Mouse (Mus musculus) right cerebral cortex, adult 2 months (tissue): ENCODE data around the gene Gstcd.

Experiments
- DNase-seq, 2 experiments: peaks; one replicate each; pipeline ENCODE4 v3.0.0; 2021 to 2022; ENCODE audit warnings: low spot score in 2 of 2

Gene Gstcd

DNA sequence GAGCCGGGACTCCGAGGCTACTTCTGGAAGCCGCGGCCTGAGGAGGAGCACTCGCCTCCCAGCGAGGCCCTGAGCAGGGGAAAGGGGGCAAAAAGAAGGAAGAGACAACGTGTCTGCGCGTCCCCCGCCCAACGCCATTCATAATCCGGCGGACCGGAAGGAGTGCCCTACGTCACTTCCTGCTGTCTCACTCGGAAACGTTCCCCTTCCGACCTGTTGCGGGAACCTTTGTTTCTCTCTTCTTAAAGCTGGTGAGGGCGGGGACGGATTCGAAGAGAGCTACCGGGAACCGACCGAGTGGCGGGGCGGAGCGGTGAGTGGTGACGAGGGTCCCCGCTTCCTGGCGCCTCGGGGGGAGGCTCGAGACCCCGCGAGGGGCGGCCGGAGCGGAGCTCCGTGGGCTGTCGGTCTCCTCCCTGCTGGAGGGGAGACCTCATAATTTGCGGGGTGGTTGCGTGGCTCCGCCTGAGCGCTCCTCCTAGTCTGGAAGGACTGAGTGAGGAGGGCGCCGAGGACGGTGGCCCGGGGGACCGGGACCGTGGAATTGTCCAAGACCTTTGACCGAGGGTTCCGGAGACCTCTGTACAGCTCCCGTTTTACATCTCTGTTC is at the start of gene Gstcd, which contains the start of gene Ints12:
Gstcd (minus strand) TSS at position 370 of the 610 bp plus-strand sequence.
Ints12 (plus strand) TSS at position 177 of the 610 bp plus-strand sequence.
- peak; percentile 94 to 96 for DNase-seq

DNA sequence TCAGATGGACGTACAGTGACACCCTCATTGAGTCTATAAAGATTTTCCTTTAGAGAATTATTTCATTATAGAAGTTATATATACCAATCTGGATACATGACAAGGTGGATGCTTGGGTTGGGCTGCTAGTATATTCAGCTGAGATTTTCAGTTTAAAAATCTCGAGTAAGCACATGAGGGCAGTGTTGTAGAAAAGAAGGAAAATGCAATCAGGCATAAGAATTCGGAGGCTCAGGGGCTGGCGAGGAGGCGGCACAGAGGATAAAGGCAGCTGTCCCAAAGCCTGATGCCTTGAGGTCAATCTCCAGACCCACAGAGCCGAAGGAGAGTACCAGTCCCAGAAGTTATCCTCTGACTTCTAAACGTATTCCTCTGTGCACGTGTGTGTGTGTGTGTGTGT is 40.8 kb upstream of the Gstcd start:
- peak in 1 of 2 experiments; percentile 9 for DNase-seq

DNA sequence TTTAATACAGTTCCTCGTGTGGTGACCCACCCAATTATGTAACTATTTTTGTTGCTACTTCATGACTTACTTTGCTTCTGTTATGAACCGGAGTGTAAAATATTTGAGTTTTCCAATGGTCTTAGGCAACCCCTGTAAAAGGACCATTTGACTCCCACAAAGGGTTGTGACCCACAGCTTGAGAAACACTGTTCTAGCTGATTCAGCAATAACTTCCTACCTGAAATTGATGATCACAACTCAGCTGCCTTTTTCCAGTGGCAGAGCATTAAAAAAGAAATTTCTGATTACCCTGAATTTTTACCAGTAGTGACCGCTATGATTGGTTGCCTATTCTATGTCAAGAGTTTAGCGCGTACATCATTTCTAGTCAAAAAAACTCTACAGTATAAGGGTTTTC is 39.5 kb upstream of the Gstcd start:
- DNase-seq: no peak

DNA sequence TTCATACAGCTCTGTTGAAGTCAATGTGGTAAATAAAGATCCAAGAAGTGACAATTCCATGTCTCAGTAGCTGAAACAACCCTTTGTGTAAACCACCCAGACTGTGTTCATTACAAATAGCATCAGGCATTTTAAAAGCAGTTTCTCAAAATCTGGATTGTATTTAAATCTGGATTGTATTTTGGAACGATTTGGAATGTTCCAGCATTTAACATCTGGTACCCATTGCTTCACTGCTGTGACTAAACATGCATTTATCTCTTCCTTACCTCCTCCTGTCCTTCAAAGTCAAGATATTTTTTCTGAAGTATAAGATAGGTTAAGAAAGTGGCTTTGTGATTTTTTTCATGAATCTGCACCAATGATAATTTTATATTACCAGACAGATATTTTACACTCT is 21.4 kb upstream of the Gstcd start:
- DNase-seq: no peak

DNA sequence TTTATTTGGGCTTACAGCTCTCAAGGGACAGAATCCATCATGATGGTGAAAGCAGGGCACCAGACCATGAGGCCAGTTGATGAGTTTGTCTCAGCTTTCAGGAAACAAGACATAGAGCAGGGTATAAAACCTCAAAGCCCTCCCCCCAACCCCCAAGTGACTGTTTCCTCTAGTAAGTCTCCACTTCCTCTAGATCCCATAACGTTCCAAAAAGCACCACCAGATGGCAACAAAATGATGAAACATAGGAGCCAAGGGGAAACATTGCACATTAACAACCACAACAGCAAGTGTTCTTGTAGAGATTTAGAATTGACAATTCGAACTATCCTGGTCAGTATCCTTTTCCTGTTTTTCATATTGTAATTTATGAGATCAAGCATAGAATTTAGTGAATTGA is 19.9 kb upstream of the Gstcd start:
- DNase-seq: peak; percentile 31 to 58

DNA sequence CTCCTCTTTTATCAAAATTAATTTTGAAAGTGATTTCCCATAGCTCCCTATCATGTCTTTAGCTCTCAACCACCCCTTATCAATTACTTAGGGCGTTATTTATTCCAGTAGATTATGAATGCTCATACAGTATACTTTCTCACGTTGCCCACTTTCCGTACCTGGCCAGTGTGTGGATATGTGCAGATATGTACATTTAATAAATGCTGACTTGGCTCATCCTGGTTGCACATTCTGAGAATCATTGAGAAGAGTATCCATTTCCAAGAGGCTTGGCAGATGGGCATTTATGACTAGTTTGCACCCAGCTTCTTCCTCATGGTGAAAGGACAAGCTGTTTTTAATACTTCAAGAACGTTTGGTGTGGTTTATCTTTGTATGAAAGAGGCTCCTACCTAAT is 18.0 kb upstream of the Gstcd start:
- DNase-seq: no peak

DNA sequence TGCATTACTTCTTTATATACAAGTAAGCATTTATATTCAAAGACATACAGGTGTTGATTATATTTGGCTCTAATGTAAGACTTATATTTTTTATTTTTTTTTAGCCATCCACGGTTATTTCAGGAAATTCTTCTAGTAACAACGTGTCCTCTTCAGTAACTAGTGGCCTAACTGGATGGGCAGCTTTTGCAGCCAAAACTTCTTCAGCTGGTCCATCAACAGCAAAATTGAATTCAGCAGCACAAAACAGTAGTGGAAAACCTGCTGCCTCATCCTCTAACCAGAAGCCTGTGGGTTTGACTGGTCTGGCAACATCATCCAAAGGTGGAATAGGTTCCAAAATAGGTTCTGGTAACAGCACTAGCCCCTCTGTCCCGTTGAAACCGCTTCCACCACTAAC is 16.9 kb upstream of the Gstcd start:
- DNase-seq: no peak

DNA sequence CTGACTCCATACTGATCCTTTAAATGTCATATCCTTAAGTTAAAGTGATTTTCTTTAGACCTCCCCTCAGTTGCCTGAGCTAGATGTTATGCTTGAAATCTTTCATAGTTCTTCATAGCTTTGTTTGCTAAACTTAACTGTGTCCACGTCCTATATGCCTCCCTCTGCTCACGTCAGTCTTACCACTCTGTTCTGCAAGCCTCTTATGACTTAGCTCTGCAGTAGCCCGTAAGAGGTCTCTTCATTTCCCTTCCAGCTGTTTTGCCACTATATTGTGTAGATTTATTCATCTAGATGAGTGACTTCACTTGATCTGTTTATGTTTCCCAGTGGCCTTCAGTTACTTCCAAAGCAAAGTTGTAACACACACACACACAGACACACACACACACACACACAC is 12.6 kb upstream of the Gstcd start:
- no peak for DNase-seq

DNA sequence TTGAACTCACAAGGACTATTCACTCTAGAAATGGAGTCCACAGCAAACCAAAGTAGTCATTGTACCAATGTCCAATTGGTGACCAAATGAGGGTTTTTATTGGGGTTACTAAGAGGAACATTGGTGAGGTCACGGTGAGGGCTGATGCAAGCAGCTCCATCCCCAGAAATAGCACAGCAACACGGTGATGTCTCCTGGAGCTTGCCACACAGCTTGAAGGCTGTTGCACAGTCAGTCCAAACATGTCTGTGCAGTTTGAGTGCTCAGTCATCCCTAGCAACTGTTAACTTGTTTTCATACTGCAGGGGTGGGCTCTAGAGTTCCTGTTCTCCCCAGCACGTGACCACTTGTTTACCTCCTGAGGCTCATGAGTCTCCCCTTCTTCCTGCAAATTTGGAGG is 11.9 kb upstream of the Gstcd start:
- DNase-seq: no peak

DNA sequence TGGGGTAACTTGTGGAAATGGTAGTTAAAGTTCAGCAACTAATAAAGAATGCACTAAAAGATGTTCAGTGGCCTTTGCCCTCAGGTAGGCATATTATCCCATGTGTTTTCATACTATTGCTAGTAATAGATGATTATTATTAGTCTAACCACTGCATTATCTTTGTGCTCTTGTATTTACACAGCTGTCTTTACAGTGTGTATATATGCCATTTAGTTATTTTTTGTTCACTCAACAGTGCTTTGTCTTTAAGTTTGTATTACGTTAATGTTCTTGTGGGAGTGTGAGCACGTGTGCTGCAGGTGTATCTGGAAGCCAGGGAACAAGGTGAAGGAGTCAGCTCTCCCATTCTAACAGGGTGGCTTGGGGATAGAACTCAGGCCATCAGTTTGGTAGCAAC is 7.1 kb upstream of the Gstcd start:
- no peak for DNase-seq

DNA sequence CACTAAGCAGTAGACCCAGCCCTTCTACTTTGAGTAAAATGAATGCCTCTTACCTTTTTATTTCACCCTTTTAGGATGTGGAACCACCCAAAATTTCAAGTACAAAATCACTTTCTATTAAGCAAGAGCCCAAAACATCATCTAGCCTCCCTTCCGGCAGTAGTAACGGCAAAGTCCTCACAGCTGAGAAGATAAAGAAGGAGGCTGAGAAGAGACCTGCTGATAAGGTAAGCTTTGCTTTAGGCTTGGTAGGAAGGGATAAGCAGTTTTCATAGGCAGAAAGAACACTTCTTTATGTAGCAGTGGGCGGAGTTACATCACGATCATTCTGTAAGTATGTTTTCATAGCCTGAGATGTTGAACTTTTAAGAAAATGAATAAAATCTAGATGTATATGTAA is 6.5 kb upstream of the Gstcd start:
- DNase-seq: no peak

DNA sequence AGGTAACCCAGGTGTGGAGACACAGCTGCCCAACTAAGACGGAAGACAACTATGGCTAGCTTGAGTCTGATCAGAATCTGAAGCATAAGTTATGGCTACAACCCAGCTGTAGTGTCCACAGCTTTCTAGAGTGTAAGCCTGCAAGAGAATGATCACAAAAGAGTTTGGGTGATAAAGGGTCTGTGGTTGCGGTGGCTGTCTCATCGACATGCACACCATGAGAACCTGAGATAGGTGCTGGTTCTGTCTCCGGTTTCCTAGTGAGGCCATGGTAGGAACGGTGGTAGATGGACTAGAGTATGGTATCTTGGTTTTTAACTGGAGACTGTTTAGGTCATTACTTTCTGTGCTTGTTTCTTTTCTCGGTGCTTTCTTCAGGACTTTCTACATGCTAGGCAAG is 6.1 kb upstream of the Gstcd start:
- DNase-seq: no peak

DNA sequence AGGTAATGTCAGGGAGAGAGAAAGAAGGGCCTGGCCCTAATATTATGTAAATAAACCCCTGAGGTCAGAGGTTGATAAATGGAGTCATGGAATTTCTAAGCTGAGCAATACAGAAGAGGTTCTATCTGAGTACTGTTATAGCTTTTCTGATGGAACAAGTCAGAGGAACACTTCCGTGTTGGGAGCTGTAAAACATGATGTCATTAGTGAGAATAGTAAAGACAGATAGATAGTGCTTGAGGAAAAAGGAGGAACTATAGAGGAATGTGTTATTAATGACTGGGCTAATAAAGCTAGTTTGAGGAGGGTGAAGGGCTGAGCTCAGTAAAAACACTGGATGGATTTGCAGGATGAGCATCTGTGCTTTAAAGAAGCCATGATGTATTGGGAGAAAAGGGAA is 2.5 kb upstream of the Gstcd start:
- DNase-seq: no peak

DNA sequence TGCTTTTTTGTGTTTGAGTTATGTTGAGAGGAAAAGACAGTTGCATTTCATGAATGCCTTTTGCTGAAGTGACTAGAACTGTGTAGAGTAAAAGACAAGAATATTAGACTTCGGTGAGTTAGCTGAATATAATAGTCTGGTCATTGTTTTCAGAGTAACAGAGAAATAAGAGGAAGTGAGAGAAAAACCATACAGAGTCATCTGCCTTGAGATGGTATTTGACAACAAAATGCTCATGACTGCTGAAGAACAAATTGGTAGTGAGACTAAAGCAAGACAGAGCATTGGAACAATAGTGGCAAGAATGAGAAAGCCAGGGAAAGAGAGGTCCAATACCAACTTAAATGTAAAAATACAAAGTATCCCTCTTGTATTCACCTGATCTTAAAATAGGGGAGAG is 1.1 kb upstream of the Gstcd start:
- DNase-seq: no peak

DNA sequence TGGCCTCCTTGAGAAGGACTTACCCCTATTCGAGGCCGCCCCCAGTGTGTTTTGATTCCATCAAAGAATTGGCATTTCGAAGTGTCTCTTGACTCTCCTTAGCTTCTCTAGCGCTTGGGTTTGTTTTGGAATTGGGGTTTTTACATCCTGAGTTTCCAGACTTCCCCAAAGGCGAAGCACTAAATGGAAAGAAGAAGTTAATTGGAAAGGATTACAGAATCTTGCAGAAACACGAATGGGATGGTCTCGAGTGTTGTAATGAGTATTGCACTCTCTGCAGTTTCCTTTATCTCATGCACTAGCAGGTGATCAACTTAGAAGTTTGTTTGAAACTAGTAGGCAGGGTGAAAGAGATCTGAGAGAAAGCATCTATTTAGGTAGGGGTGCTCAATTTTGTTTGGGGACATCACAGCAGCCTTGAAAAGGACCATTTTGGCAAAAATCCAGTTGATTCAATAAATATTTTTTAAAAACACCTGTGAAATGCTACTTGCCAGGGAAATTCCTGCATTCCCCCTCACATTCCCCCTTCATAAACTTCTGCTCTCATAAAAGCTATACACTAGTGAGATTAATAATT is 531 bp upstream of the Gstcd start:
- DNase-seq: no peak

DNA sequence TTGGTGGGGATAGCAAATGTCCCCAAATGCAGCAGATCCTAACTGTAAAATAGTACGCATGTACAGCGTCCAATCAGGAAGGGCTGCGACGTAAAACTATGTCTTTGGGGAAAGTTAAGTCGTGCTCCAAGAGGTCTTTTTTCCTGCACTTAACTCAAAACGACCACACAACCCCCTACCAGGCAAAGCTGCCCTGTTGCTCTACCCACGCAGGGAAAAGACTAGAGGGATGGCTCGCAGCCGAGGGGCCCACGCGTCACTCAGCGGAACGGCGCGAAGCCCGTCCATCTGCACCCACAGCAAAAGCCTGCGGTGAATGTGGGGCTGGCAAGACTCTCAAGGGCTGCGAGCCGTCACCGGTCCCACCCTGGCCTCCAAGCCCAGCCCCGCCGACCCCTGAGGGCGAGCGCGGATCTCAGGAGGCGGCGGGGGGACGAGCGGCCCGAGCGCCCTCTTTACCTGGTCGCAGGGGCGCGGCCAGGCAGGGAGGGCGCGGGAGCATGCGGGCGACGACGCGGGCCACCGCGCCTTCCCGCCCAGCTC is 641 bp downstream of the Gstcd start:
- peak; percentile 72 to 73 for DNase-seq

DNA sequence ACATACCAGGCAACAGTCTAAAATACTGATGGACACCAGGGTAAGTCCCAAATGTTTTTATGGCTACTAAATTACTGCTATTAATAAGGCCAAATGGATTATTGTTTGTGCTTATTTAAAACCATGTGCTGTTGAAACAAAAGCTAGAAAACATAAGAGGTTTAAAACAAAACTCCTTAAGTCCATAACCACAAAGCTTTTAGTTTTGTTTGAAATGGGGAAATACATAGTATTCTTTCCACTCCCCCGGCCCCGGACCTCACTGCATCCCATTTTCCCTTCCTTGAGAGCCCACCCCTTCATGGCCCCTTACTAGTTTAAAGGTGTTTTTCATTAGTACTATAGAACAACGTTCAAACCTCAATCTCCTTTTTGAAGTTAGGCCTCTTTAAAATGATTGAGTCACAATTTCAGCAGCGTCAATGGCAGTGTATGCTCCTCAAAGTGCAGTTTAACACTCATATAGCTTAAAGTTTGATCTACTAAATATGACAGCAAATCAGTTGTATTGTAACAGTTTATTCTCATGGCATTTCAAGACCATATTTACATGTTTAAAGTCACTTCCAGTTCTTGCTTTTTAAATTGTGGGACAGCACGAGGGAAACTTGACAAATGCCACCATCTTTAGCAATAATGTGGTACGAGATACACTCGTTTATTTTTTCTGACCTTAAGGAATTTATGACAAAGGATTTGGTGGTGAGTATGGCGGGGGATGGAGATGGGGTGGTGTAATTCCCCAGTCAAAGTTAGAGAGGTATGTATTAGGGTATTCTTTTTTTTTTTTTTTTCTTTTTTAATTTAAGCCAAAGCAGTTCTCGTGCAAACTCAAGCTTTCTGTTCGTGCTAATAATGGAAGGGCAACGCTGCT is 1.3 kb downstream of the Gstcd start:
- no peak for DNase-seq

DNA sequence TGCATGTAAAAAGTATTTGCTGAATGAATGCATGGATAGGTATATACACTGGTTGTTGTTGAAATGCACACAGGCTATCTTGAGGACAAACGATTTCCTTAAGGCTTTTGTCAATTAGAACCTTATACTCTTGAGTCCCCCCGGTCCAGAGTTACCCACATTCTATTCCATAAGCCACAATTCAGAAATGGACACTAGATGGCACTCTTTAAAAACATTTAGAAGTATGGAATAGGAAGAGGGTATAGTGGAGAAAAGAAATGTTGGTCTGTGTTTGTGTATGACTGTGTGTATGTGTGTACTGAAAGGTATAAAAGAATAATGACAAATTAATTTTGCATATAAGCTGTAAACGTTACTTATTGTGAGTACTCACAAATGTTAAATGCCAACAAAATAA is 6.0 kb downstream of the Gstcd start:
- no peak for DNase-seq

DNA sequence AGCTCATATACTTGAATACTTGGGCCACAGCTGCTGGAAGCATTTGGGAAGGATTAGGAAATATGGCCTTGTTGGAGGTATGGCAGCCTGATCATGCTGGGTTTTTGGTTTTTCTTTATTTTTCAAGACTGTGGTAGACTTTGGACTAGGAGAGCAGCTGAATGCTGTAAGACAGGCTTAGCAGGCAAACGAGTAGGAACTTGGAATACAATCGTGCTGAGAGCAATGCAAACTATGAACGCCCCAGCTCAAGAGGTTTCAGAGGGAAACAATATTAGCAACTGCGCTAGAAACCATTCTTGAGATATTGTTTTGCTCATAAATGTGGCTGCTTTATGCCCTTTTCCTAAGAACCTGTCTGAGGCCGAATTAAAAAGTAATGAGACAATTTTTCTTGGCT is 9.1 kb downstream of the Gstcd start:
- no peak for DNase-seq

DNA sequence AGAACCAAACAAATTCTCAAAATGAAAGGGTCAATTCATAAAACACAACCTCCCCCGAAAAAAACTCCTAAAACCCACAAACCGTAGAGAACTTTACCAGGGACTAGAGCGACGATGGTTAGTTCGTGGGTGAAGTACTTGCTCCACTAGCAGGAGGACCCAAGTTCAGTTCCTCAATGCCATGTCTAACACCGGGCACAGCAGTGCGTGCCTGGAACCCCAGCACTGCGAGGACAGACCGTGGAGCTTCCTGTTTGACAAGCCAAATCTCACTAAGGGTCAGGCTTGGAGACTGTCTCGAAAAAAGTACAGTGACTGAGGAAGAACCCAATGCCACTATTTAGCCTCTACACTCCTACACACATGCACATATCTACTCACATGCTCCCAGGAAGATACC is 16.3 kb downstream of the Gstcd start:
- no peak for DNase-seq

DNA sequence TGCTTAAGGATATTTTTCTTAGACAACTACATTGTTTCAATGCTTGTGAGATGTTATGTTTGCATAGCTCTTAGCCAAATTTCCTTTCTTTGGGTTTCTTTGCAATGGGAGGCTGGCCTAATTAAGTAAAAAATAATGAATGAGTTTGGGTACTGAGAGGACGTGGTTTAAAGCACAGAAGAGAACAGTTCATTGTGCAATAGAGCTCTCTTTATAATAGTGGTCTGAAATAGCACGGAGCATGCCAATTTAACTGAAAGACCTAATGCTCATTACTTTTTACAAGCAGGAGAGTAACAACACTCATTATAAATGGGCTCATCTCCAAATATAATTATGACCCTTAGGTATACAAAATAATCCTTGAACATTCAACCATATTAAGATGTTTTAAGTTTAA is 39.8 kb downstream of the Gstcd start:
- DNase-seq: no peak

DNA sequence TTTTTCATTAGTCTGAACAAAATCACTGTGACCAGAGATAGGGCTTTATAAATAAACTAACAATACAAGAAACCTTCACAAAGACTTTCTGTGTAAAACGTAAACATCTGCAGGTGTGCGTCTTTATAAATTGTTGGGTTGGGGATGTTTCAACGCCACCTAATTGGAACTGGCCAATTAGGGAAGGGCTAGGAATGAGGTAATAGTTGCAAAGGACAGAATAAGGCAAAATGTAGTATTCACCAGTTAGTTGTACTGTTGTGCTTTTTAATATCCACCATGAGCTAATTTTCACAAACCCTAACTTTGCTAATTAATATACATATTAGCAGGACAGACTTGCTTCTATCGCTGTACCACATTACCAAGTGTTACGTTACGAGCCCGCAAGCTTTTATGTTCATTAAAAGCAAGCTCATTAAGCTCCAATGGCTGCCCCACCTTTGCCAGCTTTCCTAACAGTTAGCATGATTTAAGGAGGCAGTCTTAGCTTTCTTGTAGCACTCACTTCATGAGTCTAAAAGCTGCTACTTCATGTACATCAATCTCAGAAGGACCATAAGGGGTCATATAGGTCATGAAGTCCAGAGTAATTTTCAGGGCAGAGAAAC is 58.6 kb downstream of the Gstcd start:
- no peak for DNase-seq
